Mouse (Mus musculus) Patski (cell line): ENCODE results near the gene Tmem160. TPM values are rescaled to one million over a fixed set of nuclear protein-coding genes. Genes with fewer than 3 reads are reported as not detected.

Experiments used
- ATAC-seq: fragments of 100-300 bp; one replicate; pipeline ENCODE4 v1.8.0; 2021
- CTCF ChIA-PET: fragments of 350-600 bp; sonication (Branson Sonifier 250); formaldehyde crosslinking; loops from one replicate; lab custom pipeline; 2022; ENCODE audit warnings: inconsistent platforms; lab: Charles Lee
- POLR2A ChIA-PET: fragments of 350-600 bp; sonication (Branson Sonifier 250); formaldehyde crosslinking; loops from one replicate; lab custom pipeline; 2022; ENCODE audit warnings: antibody characterized with exemption, inconsistent platforms; lab: Charles Lee
- DNase-seq: peaks from one replicate; pipeline ENCODE4 v3.0.0-alpha.2; 2011; ENCODE audit warnings: low read depth, low spot score
- H3K27me3 ChIP-seq: fragments of 371-371 bp; one replicate; pipeline ENCODE4 v1.5.1; 2021
- CTCF ChIP-seq: fragments of 100-300 bp; IDR thresholded peaks from one replicate; pipeline ENCODE4 v1.5.1; 2021
- in situ Hi-C: fragments of 300-500 bp; cut with MboI; formaldehyde crosslinking; loops from 3 replicates; pipeline ENCODE4 v1.11.1; 2018; ENCODE audit warnings: low pct_unique_long_range_greater_than_20kb, mixed read lengths
- polyA plus RNA-seq: library from polyadenylated mRNA; unstranded; gene quantifications from one replicate; pipeline ENCODE4 v1.2.3, GENCODE M21; 2021

Tmem160 gene
- polyA plus RNA-seq, 1 experiment from 2014 or later: 86.0 TPM

GRCm38 (mm10) chr7:16412930-16413329 lies 39.6 kb upstream of the Tmem160 start:
- CTCF ChIA-PET: interaction anchor here (1.9 kb wide), 1 partner anchor 9 kb away, joined by 10 read pairs; no protein-coding TSS in a partner anchor
- POLR2A ChIA-PET: interaction anchor here (3.3 to 5.0 kb wide), 2 partner anchors 8 to 11 kb away, joined by 16 to 37 read pairs; partner anchors contain the start of gene Zc3h4
- TF ChIP-seq CTCF: no peak
- in situ Hi-C loops: no loop called here
- no peaks in the 10 kb centered on the region for H3K27me3 ChIP-seq
- DNase-seq (no peak), ATAC-seq (no peak)

GRCm38 (mm10) chr7:16415426-16415825 lies 37.2 kb upstream of the Tmem160 start:
- ATAC-seq: no peak
- POLR2A ChIA-PET: interaction anchor here (0.8 to 5.0 kb wide), 3 partner anchors 10 to 16 kb away, joined by 3 to 37 read pairs (median 10); no protein-coding TSS in a partner anchor

GRCm38 (mm10) chr7:16417141-16417771 lies 35.3 kb upstream of the Tmem160 start:
- POLR2A ChIA-PET: interaction anchor here (0.8 to 2.1 kb wide), 4 partner anchors 12 to 27 kb away, joined by 4 to 10 read pairs (median 7); no protein-coding TSS in a partner anchor
- ATAC-seq (peak; percentile 69), DNase-seq (no peak)

More at GRCm38 (mm10) chr7:16415426-16415825, 37.2 kb upstream of the Tmem160 start:
- TF ChIP-seq CTCF: no peak
- H3K27me3 ChIP-seq: no peaks in the 10 kb centered on the region
- no peak for DNase-seq
- in situ Hi-C loops: no loop called here
- CTCF ChIA-PET: interaction anchor here (1.1 to 5.6 kb wide), 4 partner anchors 11 to 120 kb away, joined by 5 to 48 read pairs (median 6); partner anchors contain the start of gene Zc3h4

GRCm38 (mm10) chr7:16418713-16419112 lies 33.9 kb upstream of the Tmem160 start:
- POLR2A ChIA-PET: interaction anchor here (1.7 kb wide), 1 partner anchor 17 kb away, joined by 8 read pairs; no protein-coding TSS in a partner anchor
- TF ChIP-seq CTCF: no peak
- no peaks in the 10 kb centered on the region for H3K27me3 ChIP-seq
- in situ Hi-C loops: no loop called here
- CTCF ChIA-PET: interaction anchor here (1.6 to 5.6 kb wide), 2 partner anchors 12 to 15 kb away, joined by 4 to 48 read pairs; partner anchors contain the start of gene Zc3h4
- ATAC-seq (no peak), DNase-seq (no peak)

More at GRCm38 (mm10) chr7:16417141-16417771, 35.3 kb upstream of the Tmem160 start:
- in situ Hi-C loops: no loop called here
- TF ChIP-seq CTCF: no peak
- no peaks in the 10 kb centered on the region for H3K27me3 ChIP-seq
- CTCF ChIA-PET: interaction anchor here (1.0 to 5.6 kb wide), 2 partner anchors 14 to 21 kb away, joined by 5 to 48 read pairs; partner anchors contain the start of gene Zc3h4

GRCm38 (mm10) chr7:16420493-16421118 lies 32.0 kb upstream of the Tmem160 start:
- H3K27me3 ChIP-seq: no peaks in the 10 kb centered on the region
- DNase-seq: no peak
- in situ Hi-C loops: no loop called here
- CTCF ChIA-PET: no interaction called here
- no peak for TF ChIP-seq CTCF
- POLR2A ChIA-PET: interaction anchor here (0.7 to 2.0 kb wide), 4 partner anchors 16 to 33 kb away, joined by 3 to 4 read pairs (median 3); partner anchors contain the start of gene Sae1
- ATAC-seq: no peak

- no peak for ATAC-seq
- in situ Hi-C loops: no loop called here
- DNase-seq: no peak
- ChIA-PET POLR2A (no interaction called here), CTCF (interaction anchor here (1.2 kb wide), 1 partner anchor 9 kb away, joined by 3 read pairs; no protein-coding TSS in a partner anchor)
- no peak for TF ChIP-seq CTCF
- no peaks in the 10 kb centered on the region for H3K27me3 ChIP-seq
Measured at GRCm38 (mm10) chr7:16422222-16422856, 30.2 kb upstream of the Tmem160 start.

GRCm38 (mm10) chr7:16423731-16424130 lies 28.8 kb upstream of the Tmem160 start:
- CTCF ChIA-PET: interaction anchor here (1.2 to 5.9 kb wide), 3 partner anchors 8 to 26 kb away, joined by 3 to 56 read pairs (median 52); no protein-coding TSS in a partner anchor
- no peak for ATAC-seq
- POLR2A ChIA-PET: no interaction called here
- H3K27me3 ChIP-seq: no peaks in the 10 kb centered on the region
- no peak for TF ChIP-seq CTCF
- in situ Hi-C loops: no loop called here
- DNase-seq: no peak

GRCm38 (mm10) chr7:16425721-16426120 lies 26.9 kb upstream of the Tmem160 start:
- DNase-seq (no peak), ATAC-seq (no peak)
- no peaks in the 10 kb centered on the region for H3K27me3 ChIP-seq
- POLR2A ChIA-PET: interaction anchor here (0.7 to 2.6 kb wide), 4 partner anchors 9 to 26 kb away, joined by 3 to 12 read pairs (median 5); no protein-coding TSS in a partner anchor
- TF ChIP-seq CTCF: no peak
- in situ Hi-C loops: no loop called here
- CTCF ChIA-PET: interaction anchor here (0.7 to 5.9 kb wide), 14 partner anchors 10 to 131 kb away, joined by 3 to 56 read pairs (median 6); partner anchors contain the start of genes Sae1 and Zc3h4

GRCm38 (mm10) chr7:16426129-16426729 lies 26.4 kb upstream of the Tmem160 start:
- H3K27me3 ChIP-seq: no peaks in the 10 kb centered on the region
- no peak for TF ChIP-seq CTCF
- ChIA-PET POLR2A (interaction anchor here (0.7 to 2.6 kb wide), 3 partner anchors 17 to 27 kb away, joined by 3 to 12 read pairs (median 6); no protein-coding TSS in a partner anchor), CTCF (interaction anchor here (0.7 to 5.9 kb wide), 14 partner anchors 11 to 132 kb away, joined by 3 to 56 read pairs (median 6); partner anchors contain the start of genes Sae1 and Zc3h4)
- in situ Hi-C loops: no loop called here
- ATAC-seq (peak; percentile 62), DNase-seq (no peak)
